Mouse (Mus musculus): ENCODE measurements around the gene Syt14. TPM values are rescaled to one million over a fixed set of nuclear protein-coding genes. Genes with fewer than 3 reads are reported as not detected.

Syt14 gene
- polyA plus RNA-seq, 1 experiment from 2014 or later = 5.8 TPM

GRCm38 (mm10) chr1:193003953-193004352, 31.6 kb downstream of the Syt14 start:
- H3K4me1 ChIP-seq (ENCODE audit: control insufficient read depth, insufficient read depth, low read length) = no peaks in the 10 kb centered on the region
- H3K4me2 ChIP-seq (ENCODE audit: low read depth, severe bottlenecking) = no peak overlapping the region
- WGBS = 91% methylated on average over 2 of the region's 2 CpGs
- no peak for ATAC-seq (ENCODE audit: insufficient number of reproducible peaks, low FRiP score, low TSS enrichment, low read depth)
- H3K9ac ChIP-seq (ENCODE audit: low read length) = no peak overlapping the region
- H3K27me3 ChIP-seq (ENCODE audit: control insufficient read depth, insufficient read depth, low read length) = no peaks in the 10 kb centered on the region
- no peak for DNase-seq (ENCODE audit: low spot score)
- no peaks in the 10 kb centered on the region for H3K36me3 ChIP-seq (ENCODE audit: control insufficient read depth, insufficient read depth, low read length)
- H3K4me3 ChIP-seq (ENCODE audit: low read depth, low read length) = no peak overlapping the region
- H3K9me3 ChIP-seq (ENCODE audit: control insufficient read depth, low read length) = no peaks in the 10 kb centered on the region
- H3K27ac ChIP-seq (replicated peaks; ENCODE audit: low read depth, low read length) = no peak overlapping the region

- no peaks in the 10 kb centered on the region for H3K36me3 ChIP-seq (ENCODE audit: control insufficient read depth, insufficient read depth, low read length)
- no peaks in the 10 kb centered on the region for H3K4me1 ChIP-seq (ENCODE audit: control insufficient read depth, insufficient read depth, low read length)
- DNase-seq (ENCODE audit: low spot score) (no peak), ATAC-seq (ENCODE audit: insufficient number of reproducible peaks, low FRiP score, low TSS enrichment, low read depth) (no peak)
- no peak overlapping the region for H3K9ac ChIP-seq (ENCODE audit: low read length)
- H3K4me3 ChIP-seq (ENCODE audit: low read depth, low read length) = no peak overlapping the region
- H3K4me2 ChIP-seq (ENCODE audit: low read depth, severe bottlenecking) = no peak overlapping the region
- no peaks in the 10 kb centered on the region for H3K27me3 ChIP-seq (ENCODE audit: control insufficient read depth, insufficient read depth, low read length)
- no peak overlapping the region for H3K27ac ChIP-seq (replicated peaks; ENCODE audit: low read depth, low read length)
- WGBS = 85% methylated on average over 4 of the region's 4 CpGs
- H3K9me3 ChIP-seq (ENCODE audit: control insufficient read depth, low read length) = no peaks in the 10 kb centered on the region
These were observed 33.3 kb downstream of the Syt14 start for GRCm38 (mm10) chr1:193002307-193002706.

DNA sequence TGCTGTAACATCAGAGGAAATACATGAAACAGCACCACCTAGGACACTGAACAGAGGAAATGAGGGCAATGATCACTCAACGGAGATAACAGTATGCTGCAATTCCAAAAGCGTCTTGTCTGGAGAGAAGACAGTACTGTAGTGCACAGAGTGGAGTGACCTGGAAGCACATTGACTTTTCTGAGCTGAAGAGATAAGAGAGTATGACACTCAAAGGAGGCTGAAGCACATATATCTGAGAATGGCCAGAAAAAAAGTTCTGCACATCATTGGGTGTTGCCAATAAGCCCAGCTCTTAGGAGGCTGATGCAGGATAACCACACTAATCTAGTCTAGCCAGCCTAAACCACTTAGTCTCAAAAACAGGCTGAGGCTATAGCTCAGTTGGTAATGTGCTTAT, 34.0 kb downstream of the Syt14 start:
- Histone ChIP-seq H3K36me3 (ENCODE audit: control insufficient read depth, insufficient read depth, low read length) (no peaks in the 10 kb centered on the region), H3K4me1 (ENCODE audit: control insufficient read depth, insufficient read depth, low read length) (no peaks in the 10 kb centered on the region), H3K4me2 (ENCODE audit: low read depth, severe bottlenecking) (no peak overlapping the region), H3K9ac (ENCODE audit: low read length) (no peak overlapping the region), H3K27ac (replicated peaks; ENCODE audit: low read depth, low read length) (no peak overlapping the region), H3K9me3 (ENCODE audit: control insufficient read depth, low read length) (no peaks in the 10 kb centered on the region), H3K4me3 (ENCODE audit: low read depth, low read length) (no peak overlapping the region), H3K27me3 (ENCODE audit: control insufficient read depth, insufficient read depth, low read length) (no peaks in the 10 kb centered on the region)
- ATAC-seq (ENCODE audit: insufficient number of reproducible peaks, low FRiP score, low TSS enrichment, low read depth) (no peak), DNase-seq (ENCODE audit: low spot score) (no peak)
- WGBS = 83% methylated on average over 2 of the region's 2 CpGs

DNA sequence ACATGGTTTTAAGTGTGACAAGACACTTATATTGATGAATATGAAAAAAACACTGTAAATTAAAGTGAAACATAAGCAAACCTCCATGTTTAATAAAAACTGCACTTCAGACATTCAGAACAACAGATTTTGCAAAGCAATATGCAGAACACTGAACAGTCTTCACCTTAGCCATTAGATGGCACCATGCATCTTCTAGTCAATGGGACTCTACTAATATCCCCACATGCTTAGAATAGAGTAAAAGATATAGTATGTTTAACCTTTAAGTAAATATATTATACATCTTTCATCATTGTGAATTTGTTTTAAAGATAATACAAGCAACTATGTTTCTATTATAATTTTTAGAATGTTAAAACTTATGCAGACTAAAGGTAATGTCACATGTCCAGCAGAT, 34.7 kb downstream of the Syt14 start:
- no peak overlapping the region for H3K9ac ChIP-seq (ENCODE audit: low read length)
- no peaks in the 10 kb centered on the region for H3K36me3 ChIP-seq (ENCODE audit: control insufficient read depth, insufficient read depth, low read length)
- DNase-seq (ENCODE audit: low spot score) (no peak), ATAC-seq (ENCODE audit: insufficient number of reproducible peaks, low FRiP score, low TSS enrichment, low read depth) (no peak)
- no peaks in the 10 kb centered on the region for H3K4me1 ChIP-seq (ENCODE audit: control insufficient read depth, insufficient read depth, low read length)
- no peaks in the 10 kb centered on the region for H3K27me3 ChIP-seq (ENCODE audit: control insufficient read depth, insufficient read depth, low read length)
- H3K27ac ChIP-seq (replicated peaks; ENCODE audit: low read depth, low read length) = no peak overlapping the region
- no peak overlapping the region for H3K4me2 ChIP-seq (ENCODE audit: low read depth, severe bottlenecking)
- no peaks in the 10 kb centered on the region for H3K9me3 ChIP-seq (ENCODE audit: control insufficient read depth, low read length)
- no peak overlapping the region for H3K4me3 ChIP-seq (ENCODE audit: low read depth, low read length)

GRCm38 (mm10) chr1:192994179-192994873, 41.2 kb downstream of the Syt14 start:
- no peaks in the 10 kb centered on the region for H3K36me3 ChIP-seq (ENCODE audit: control insufficient read depth, insufficient read depth, low read length)
- no peaks in the 10 kb centered on the region for H3K4me1 ChIP-seq (ENCODE audit: control insufficient read depth, insufficient read depth, low read length)
- H3K27me3 ChIP-seq (ENCODE audit: control insufficient read depth, insufficient read depth, low read length) = no peaks in the 10 kb centered on the region
- H3K4me2 ChIP-seq (ENCODE audit: low read depth, severe bottlenecking) = no peak overlapping the region
- no peaks in the 10 kb centered on the region for H3K9me3 ChIP-seq (ENCODE audit: control insufficient read depth, low read length)
- no peak overlapping the region for H3K27ac ChIP-seq (replicated peaks; ENCODE audit: low read depth, low read length)
- no peak for ATAC-seq (ENCODE audit: insufficient number of reproducible peaks, low FRiP score, low TSS enrichment, low read depth)
- no peak for DNase-seq (ENCODE audit: low spot score)
- no peak overlapping the region for H3K9ac ChIP-seq (ENCODE audit: low read length)
- 79% methylated on average over 2 of the region's 2 CpGs for WGBS
- no peak overlapping the region for H3K4me3 ChIP-seq (ENCODE audit: low read depth, low read length)

GRCm38 (mm10) chr1:192993491-192993890, 42.1 kb downstream of the Syt14 start:
- H3K27ac ChIP-seq (replicated peaks; ENCODE audit: low read depth, low read length) = no peak overlapping the region
- DNase-seq (ENCODE audit: low spot score) = no peak
- no peak overlapping the region for H3K9ac ChIP-seq (ENCODE audit: low read length)
- no peak for ATAC-seq (ENCODE audit: insufficient number of reproducible peaks, low FRiP score, low TSS enrichment, low read depth)
- H3K27me3 ChIP-seq (ENCODE audit: control insufficient read depth, insufficient read depth, low read length) = no peaks in the 10 kb centered on the region
- no peak overlapping the region for H3K4me2 ChIP-seq (ENCODE audit: low read depth, severe bottlenecking)
- H3K9me3 ChIP-seq (ENCODE audit: control insufficient read depth, low read length) = no peaks in the 10 kb centered on the region
- no peaks in the 10 kb centered on the region for H3K4me1 ChIP-seq (ENCODE audit: control insufficient read depth, insufficient read depth, low read length)
- H3K4me3 ChIP-seq (ENCODE audit: low read depth, low read length) = no peak overlapping the region
- no peaks in the 10 kb centered on the region for H3K36me3 ChIP-seq (ENCODE audit: control insufficient read depth, insufficient read depth, low read length)

- Histone ChIP-seq H3K9me3 (ENCODE audit: control insufficient read depth, low read length) (no peaks in the 10 kb centered on the region), H3K36me3 (ENCODE audit: control insufficient read depth, insufficient read depth, low read length) (no peaks in the 10 kb centered on the region), H3K27ac (replicated peaks; ENCODE audit: low read depth, low read length) (no peak overlapping the region), H3K4me1 (ENCODE audit: control insufficient read depth, insufficient read depth, low read length) (no peaks in the 10 kb centered on the region), H3K9ac (ENCODE audit: low read length) (no peak overlapping the region), H3K27me3 (ENCODE audit: control insufficient read depth, insufficient read depth, low read length) (no peaks in the 10 kb centered on the region), H3K4me3 (ENCODE audit: low read depth, low read length) (no peak overlapping the region), H3K4me2 (ENCODE audit: low read depth, severe bottlenecking) (no peak overlapping the region)
- ATAC-seq (ENCODE audit: insufficient number of reproducible peaks, low FRiP score, low TSS enrichment, low read depth) (no peak), DNase-seq (ENCODE audit: low spot score) (no peak)
- 91% methylated on average over 3 of the region's 3 CpGs for WGBS
These were observed 48.4 kb downstream of the Syt14 start for GRCm38 (mm10) chr1:192987203-192987602.

- 90% methylated on average over 3 of the region's 3 CpGs for WGBS
These were observed 49.1 kb downstream of the Syt14 start for GRCm38 (mm10) chr1:192986481-192986880.

DNA sequence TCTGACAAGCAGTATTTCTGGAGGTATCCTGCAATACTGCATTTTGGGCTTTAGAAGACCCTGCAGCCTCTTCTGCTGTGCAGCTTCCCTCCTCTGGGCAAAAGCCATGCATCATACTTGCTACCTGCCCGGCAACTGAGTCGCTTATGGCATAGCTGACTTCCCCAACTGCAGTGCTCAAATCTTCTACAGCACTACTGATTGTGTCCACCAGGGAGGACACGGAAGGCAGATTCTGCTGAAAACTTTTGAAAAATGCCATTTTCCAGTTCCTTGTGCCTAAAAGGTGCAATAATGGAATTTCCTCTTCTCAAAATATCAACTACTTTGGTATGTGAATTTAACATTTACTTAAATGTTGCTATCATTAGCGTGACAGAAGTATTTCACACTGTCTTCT, 51.2 kb downstream of the Syt14 start:
- ATAC-seq (ENCODE audit: insufficient number of reproducible peaks, low FRiP score, low TSS enrichment, low read depth) = no peak
- no peaks in the 10 kb centered on the region for H3K27me3 ChIP-seq (ENCODE audit: control insufficient read depth, insufficient read depth, low read length)
- H3K36me3 ChIP-seq (ENCODE audit: control insufficient read depth, insufficient read depth, low read length) = no peaks in the 10 kb centered on the region
- no peaks in the 10 kb centered on the region for H3K4me1 ChIP-seq (ENCODE audit: control insufficient read depth, insufficient read depth, low read length)
- no peak for DNase-seq (ENCODE audit: low spot score)
- H3K4me2 ChIP-seq (ENCODE audit: low read depth, severe bottlenecking) = no peak overlapping the region
- no peak overlapping the region for H3K27ac ChIP-seq (replicated peaks; ENCODE audit: low read depth, low read length)
- no peak overlapping the region for H3K9ac ChIP-seq (ENCODE audit: low read length)
- no peak overlapping the region for H3K4me3 ChIP-seq (ENCODE audit: low read depth, low read length)
- H3K9me3 ChIP-seq (ENCODE audit: control insufficient read depth, low read length) = no peaks in the 10 kb centered on the region
- 84% methylated on average over 4 of the region's 4 CpGs for WGBS

More at GRCm38 (mm10) chr1:192986481-192986880, 49.1 kb downstream of the Syt14 start:
- Histone ChIP-seq H3K27ac (replicated peaks; ENCODE audit: low read depth, low read length) (no peak overlapping the region), H3K36me3 (ENCODE audit: control insufficient read depth, insufficient read depth, low read length) (no peaks in the 10 kb centered on the region), H3K4me1 (ENCODE audit: control insufficient read depth, insufficient read depth, low read length) (no peaks in the 10 kb centered on the region), H3K9ac (ENCODE audit: low read length) (no peak overlapping the region), H3K9me3 (ENCODE audit: control insufficient read depth, low read length) (no peaks in the 10 kb centered on the region), H3K27me3 (ENCODE audit: control insufficient read depth, insufficient read depth, low read length) (no peaks in the 10 kb centered on the region), H3K4me2 (ENCODE audit: low read depth, severe bottlenecking) (no peak overlapping the region), H3K4me3 (ENCODE audit: low read depth, low read length) (no peak overlapping the region)
- ATAC-seq (ENCODE audit: insufficient number of reproducible peaks, low FRiP score, low TSS enrichment, low read depth) (no peak), DNase-seq (ENCODE audit: low spot score) (no peak)

All from limb, embryonic 11.5 days (tissue).